Mouse (Mus musculus): ENCODE results near the gene Brca1.
A peak's percentile ranks its signal among the peaks of the same experiment; 100 is the strongest.
"Not testable (repeated sequence)": the region's sequence is repeated elsewhere in the genome, so short reads cannot be mapped to it uniquely, and the experiment has no call there.

Brca1 gene

DNA sequence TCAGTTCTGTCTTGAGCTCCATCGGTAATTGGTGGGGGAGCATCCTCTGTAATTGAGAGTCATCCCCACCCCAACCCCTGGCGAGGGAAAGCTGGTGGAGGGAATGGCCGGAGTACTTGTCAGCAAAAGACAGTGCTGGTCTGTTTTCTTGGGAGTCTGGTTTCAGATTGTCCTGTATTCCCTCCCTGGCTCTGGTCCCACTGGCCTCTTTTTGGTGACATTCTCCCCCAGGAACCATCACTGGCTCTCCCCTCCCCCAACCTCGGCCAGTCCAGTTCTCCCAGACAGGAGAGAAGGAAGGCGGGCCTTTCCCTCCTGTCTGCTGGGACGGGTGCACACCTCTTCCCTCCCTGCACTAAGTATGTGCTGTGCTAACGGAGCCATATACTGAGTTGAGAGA, 79.4 kb downstream of the Brca1 start:
- no peak for DNase-seq (ENCODE audit: low read depth in 1 of 2, low spot score in 2 of 2)

DNA sequence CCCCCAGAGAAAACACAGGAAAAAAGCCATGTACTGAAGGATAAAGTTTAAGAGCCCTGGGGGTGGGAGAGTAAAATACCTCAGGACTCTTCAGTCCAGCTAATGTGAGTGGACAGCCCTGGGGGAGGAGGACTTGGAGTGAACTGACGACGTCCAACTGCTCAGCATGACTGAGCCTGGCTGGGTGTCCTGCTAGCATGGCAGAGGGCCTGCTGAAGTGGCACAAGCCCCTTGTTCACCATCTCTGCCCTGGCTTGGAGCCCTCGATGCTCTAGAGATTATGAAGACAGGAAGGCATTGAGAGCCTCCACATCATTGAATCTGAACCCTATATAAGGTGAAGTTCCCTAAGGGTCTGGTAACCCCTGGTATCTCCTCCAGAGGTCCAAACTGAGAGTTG, 79.8 kb downstream of the Brca1 start:
- DNase-seq (ENCODE audit: low read depth in 1 of 2, low spot score in 2 of 2), result no peak

DNA sequence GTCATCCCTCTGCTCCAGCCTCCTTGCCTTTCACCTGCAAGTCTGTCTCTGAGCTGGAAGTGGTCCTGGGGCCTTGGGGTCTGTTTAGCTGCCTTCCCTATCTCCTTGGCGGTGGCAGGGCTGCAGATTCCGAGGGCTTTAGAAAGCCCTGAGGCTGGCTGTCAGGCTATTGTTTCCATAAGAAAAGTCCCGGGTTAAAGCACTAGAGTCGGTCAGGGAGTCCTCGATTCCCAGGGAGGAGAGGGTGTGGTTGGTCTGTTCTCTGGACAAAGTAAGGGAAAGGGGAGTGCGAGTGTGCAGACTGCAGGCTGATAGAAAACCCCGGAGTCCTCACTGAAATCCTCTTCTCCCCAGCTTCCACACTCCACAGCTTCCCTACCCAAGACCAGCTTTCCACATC, 81.5 kb downstream of the Brca1 start:
- DNase-seq (ENCODE audit: low read depth in 1 of 2, low spot score in 2 of 2), result no peak

DNA sequence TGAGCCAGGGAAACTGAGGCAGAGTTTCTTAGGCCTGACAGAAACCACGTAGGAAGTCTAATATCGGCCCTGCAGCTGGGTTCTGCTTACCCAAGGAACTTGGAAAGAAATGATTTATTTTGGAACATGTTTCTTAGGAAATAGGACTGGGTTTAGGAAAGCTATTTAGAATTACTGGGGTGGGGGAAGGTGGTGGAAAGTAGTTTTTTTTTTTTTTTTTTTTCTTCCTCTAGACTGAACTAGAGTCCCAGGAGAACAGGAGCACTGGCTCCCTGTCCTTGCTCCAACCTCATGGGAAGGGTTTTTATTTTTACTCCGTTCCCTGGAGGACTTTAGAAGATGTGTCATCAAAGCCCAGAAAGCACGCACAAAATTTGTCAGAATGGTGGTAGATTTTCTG, 82.6 kb downstream of the Brca1 start:
- no peak for DNase-seq (ENCODE audit: low read depth in 1 of 2, low spot score in 2 of 2)

DNA sequence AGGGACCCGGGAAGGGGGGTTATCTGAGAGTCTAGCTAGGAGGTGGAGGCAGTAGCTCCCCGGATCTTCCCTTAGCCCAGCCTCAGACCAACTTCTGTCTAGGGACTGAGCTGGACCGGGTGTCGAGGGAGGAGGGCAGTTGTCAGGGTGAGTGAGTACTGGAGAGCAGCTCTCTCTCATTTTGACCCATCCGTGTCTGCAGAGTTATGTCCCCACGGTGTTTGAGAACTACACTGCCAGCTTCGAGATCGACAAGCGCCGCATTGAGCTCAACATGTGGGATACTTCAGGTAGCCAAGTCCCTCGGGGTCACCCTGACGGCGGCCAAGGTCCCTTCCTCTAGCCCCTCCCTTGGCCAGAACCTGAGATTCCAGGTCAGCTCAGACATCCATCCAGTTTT, 83.0 kb downstream of the Brca1 start:
- DNase-seq (ENCODE audit: low read depth in 1 of 2, low spot score in 2 of 2), result no peak

DNA sequence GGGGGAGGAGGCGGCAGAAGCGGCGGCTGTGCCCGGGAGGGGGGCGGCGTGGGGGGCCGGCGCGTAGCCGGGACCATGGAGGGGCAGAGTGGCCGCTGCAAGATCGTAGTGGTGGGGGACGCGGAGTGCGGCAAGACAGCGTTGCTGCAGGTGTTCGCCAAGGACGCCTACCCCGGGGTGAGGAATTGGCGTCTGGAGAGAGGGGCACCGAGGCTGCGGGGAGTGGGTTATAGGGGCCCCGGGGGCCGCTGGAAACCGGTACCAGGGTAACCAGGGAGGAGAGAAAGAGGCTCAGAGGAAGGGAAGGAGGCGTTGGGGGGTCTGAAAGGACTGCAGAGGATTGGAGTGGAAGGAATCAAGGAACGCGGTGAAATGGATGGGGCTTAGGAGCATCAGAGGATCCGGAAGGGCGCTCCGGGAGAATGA, 83.5 kb downstream of the Brca1 start:
- no peak for DNase-seq (ENCODE audit: low read depth in 1 of 2, low spot score in 2 of 2)

DNA sequence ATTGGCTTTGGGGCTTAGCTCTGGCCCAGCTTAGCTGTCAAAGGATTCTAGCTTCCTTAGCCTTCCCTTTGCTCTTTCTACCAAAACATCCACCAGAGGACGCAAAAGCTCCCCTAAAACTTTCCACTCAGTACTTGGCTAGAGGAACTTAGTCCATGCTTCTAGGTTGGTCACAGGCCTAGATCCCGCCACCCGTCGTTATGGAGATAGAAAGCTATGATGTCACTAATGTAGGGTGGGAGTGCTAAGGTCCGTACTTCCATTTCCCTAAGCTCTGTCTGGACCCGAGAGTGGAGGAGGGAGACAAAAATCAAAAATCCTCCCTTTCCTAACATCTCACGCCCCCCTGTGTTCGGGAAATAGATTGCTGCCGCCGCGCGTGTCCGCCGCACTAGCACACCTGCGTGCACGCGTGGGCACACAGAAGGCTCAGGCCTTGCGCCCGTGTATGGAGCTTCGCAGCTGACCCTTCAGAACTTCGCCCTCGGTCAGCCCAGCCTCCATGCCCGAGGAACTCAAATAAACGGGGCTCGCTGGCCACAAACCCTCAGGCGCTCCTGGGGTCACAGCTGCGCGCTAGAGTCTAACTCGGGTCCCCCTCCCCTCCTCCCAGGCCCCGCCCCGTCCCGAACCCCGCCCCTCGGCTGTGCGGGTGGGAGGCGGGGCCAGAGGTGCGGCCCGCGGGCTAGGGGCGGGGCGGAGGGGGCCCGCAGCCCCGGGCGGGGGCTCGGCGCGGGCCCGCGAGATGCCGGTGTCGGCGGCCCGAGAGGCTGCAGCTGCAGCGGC, 84.1 kb downstream of the Brca1 start:
- peak; percentile 38 to 40 for DNase-seq (ENCODE audit: low read depth in 1 of 2, low spot score in 2 of 2)

DNA sequence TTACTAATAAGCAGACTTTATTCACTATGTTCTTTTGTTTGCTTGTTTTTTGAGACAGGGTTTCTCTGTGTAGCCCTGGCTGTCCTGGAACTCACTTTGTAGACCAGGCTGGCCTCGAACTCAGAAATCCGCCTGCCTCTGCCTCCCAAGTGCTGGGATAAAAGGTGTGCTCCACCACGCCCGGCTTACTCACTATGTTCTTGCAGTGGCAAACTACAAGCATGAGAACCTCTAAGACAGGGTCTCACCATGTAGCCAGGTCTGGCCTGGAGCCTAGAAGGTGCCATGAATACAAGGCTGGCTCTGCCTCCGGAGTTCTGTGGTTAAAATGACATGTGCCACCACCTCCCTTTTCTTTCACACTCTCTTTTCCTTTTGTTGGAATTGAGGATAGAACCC, 85.2 kb downstream of the Brca1 start:
- DNase-seq (ENCODE audit: low read depth in 1 of 2, low spot score in 2 of 2), result not testable (repeated sequence)

DNA sequence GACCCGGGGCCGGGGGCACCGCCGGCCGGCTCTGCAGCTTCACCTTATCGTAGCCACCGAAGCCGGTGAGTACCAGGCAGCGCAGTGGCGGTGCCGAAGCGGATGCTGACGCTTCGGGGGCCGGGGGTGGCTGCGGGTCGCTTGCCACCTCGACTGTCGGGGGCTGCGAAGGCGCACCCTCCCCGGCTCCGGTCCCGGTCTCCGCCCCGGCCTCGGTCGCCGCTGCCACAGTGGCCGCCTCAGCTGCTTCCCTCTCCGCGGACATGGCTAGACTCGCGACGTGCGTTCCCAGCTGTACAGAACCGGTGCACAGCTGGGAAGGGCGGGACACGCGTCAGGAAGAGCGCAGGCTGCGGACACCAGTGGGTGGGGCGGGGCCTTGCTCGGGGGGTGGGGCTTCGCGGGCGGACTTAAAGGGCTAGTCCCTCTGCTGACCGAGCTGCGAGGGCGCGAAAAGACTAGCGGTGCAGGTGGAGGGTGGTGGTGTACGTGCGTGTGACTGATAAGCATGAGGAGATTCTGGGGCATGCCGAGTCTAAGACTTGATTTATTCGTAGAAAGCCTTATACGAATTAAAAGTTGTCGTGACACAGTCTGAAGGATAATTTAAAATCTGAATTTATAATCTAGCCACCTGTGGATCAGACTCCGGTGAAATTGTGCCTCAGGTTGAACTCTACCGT, 85.7 kb downstream of the Brca1 start, which contains the start of gene Vat1:
Gene Vat1 (minus strand): TSS at position 362 of the 683 bp plus-strand sequence.
- DNase-seq (ENCODE audit: low read depth in 1 of 2, low spot score in 2 of 2), result peak in 1 of 2 experiments; percentile 34

DNA sequence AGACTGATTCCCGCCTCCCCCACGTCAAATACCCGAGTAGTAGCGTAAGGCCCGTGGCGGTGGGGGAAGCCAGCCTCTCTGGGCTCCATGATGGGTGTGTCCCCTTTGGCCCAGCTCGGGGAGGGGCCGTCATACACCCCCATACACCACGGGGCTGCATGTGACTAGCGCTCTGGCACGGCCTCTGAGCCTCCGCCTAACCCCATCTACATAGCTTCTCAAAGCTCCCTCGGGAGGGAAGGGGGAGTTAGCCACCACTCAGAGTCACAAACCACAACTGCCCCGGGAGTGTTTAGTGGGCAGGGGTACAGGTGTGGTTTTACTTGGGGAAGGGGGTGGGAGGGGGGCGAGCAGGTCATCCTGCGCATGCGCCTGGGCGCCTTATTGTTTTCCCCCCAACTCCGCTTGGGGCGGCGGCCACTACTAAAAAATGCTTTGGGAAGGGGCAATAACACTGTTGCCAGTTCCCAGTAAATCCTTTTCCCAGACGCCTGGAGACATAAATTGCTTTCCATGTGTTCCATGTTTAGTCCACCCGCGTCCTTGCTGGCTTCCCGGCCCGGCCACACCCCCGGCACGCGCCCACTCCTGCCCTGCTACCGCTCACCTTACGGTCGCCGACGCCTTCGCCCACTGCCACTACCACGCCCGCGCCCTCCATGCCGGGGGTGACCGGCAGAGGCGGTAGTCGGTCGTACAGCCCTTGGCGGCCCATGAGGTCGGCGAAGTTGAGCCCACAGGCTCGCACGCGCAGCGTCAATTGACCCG, 86.5 kb downstream of the Brca1 start:
- DNase-seq (ENCODE audit: low read depth in 1 of 2, low spot score in 2 of 2), result peak in 1 of 2 experiments; percentile 63

DNA sequence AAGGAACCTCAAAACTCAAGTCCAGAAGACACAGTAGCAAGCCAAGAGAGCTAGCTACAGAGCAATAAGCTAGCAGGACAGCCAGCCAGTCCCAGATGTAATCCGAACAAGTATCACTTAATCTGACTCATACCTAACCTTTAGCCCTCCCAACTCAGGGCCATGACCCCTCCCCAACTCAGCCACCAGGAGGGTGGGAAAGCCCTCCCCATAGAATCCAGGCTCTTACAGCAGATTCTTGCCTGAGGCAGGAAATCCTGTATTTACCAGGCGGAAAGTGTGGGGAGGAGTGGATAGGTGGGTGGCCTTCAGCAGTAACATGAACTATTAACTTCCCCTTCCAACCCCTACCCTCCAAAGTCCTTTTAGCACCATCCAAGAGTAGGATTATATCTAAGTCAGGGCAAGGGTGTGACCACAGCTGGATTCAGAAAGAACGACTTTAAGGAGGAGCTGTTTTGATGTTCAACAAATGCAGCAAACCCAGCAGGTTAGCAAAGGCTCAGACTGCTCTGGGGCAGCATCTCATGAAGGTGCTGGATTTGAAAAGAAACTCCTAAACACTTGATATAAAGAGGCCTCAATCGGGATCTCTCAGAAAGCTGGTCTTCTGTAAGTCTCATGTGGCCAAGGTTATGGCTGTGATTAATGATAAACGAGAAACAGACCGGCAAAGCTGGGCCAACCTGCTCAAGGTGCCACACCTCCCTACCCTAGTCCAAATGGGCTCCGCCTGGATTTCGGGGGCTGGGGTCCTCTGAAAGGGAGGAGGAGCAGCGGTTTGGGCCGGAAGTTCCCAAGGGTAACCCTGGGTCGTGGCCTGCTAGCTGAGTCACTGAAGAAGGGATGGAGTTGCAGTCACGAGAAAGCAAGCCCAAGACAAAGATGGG, 87.3 kb downstream of the Brca1 start, which contains the start of gene Rnd2:
Gene Rnd2 (plus strand): TSS at position 789 of the 890 bp plus-strand sequence.
- DNase-seq (ENCODE audit: low read depth in 1 of 2, low spot score in 2 of 2), result no peak

DNA sequence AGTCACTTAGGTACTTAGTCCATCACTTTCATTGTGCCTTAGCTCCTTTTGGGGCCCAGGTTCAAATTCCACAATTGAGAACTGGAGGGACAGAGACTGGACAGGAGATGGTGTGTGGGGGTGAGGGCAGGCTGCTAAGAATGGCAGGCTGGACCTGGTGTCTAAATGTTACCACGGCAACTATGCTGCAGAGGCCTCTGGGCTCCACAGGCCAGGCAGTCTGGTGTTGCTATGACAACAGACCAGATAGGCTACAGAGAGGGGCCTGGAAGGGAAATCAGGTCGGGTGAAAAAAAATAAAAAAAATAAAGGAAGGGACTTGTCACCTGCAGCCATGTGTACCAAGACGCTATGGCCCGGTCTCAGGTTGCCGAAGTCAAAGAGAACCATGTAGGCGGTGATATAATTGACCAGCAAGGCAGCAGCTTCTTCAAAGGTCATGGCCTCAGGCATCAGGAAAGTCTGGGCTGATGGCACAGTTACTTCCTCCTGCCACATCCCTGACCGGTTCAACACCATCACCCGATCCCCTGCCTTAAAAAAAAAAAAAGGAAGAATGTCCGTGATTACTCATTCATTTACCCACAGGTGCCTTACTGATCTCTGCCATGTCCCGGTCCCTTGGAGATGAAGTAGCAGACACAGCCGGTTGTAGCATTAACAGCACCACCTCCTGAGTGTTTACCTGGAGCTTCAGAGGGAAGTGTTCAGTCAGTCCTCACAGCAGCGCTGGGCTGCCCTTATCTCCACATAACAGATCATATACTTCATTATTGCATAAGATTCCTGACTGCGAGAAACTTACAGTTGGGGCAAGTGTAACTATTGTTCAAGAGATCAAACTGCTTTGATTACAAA, 88.9 kb downstream of the Brca1 start:
- peak in 1 of 2 experiments; percentile 19 for DNase-seq (ENCODE audit: low read depth in 1 of 2, low spot score in 2 of 2)

DNA sequence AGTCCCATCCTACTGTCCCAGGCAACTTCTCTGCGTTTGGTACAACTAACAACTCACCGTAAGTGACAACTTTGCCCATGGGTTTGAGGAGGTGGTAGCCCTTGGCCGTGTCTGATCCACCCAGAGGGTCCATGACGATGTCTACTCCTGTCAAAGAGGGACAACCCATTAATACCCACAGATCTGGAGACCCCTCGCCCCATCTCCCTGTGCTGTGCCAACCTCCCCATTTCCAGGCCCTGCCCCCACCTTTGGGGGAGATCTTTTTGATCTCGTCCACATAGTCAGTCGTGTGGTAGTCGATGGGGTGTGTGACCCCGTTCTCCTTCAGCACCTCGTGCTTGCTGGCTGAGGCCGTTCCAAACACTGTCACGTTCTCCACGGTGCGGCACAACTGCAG, 89.6 kb downstream of the Brca1 start:
- DNase-seq (ENCODE audit: low read depth in 1 of 2, low spot score in 2 of 2), result no peak

DNA sequence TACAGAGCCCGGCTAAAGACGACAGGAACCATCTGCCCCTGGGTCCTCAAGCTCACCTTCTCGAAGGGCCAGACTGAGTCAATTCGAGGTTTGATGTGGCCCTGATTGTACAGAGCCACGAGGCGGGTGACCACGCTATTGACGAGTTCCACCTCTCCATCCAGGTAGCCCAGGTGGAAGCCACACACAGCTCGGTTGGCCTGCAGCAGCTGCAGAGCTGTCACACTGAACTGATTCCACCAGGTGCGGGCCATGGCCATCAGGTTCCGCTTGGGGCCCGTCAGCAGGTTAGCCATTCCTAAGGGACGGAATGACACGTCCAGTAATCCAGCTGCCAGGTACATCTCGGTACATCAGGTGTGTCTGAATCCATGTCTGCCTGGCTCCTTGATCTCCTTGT, 91.4 kb downstream of the Brca1 start:
- no peak for DNase-seq (ENCODE audit: low read depth in 1 of 2, low spot score in 2 of 2)

DNA sequence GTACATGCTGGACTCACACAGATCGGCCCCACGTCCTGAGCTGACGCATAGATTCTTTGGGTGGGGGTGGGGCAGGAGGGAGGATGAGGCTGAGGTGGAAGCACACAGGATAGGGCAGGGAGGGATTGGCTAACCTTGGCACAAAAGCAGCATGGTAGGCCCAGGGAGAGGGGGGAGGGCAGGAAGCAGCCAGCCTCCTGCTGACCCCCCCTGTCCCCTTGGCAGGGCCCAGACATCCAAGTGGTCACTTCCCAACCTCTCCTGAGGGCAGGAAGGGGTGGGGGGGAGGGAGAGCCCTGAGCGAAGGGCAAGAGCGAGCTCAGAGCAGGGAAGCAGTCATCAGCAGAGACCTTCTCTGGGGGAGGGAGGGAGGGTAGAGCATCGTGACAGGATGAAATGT, 92.0 kb downstream of the Brca1 start:
- no peak for DNase-seq (ENCODE audit: low read depth in 1 of 2, low spot score in 2 of 2)

DNA sequence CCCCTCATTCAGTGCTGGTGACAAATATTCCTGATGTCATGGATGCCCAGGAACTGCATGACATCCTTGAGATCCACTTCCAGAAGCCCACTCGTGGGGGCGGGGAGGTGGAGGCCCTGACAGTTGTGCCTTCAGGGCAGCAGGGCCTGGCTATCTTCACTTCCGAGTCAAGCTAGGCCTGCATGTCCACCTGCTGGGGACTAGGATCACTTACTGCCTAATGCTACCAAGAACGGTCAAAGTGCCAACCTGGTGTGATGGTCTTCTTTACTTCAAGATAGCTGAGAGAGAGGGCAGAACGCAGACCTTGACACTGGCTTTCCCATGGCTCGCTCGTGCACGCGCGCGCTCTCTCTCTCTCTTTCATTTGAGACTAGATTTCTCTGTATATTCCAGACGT, 93.5 kb downstream of the Brca1 start:
- no peak for DNase-seq (ENCODE audit: low read depth in 1 of 2, low spot score in 2 of 2)

DNA sequence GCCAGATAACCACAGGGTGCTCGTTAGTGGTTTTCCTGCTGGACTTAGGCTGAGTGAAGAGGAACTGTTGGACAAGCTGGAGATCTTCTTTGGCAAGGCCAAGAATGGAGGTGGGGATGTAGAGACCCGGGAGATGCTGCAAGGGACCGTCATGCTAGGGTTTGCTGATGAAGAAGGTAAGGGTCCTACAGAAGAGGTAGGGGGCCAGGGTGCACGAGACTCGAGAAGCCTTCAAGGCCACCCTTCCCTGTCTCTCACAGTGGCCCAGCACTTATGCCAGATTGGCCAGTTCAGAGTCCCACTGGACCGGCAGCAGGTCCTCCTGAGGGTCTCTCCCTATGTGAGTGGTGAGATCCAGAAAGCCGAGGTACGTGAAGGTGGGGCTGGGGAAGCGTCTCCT, 94.1 kb downstream of the Brca1 start:
- no peak for DNase-seq (ENCODE audit: low read depth in 1 of 2, low spot score in 2 of 2)

DNA sequence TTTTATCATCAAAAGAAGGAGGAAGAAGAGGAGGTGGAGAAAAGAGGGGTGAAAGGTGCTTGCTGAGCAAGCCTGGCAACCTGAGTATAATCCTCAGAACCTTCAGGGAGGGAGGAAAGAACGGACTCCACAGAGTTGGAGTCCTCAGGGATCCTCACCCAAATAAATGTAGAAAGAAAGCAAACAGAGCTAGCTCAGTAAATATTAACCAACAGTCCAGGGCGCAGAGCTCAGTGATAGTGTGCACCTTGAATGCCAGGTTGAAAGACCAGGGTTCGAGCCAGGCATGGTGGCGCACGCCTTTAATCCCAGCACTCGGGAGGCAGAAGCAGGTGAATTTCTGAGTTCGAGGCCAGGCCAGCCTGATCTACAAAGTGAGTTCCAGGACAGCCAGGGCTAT, 96.1 kb downstream of the Brca1 start:
- no peak for DNase-seq (ENCODE audit: low read depth in 1 of 2, low spot score in 2 of 2)

DNA sequence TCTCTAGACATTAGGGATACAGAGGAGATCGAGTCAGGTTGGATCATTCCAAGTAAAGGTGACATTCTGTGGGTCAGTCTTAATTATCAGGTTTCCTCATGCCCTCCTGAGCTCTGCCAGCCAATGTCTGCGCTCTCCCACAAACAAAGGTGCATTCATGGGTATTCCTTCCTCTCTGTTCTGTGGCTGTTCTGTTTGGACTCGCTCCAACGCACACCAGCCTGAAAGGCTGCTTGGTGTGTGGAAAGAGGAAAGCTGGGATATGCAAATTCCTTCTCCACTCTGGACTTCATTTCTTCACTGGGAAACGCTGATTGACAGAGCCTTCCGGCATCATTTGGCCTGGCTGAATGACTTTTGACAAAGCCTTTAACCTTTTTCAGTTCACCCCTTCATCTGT, 97.1 kb downstream of the Brca1 start:
- DNase-seq (ENCODE audit: low read depth in 1 of 2, low spot score in 2 of 2), result no peak

All from monocyte, adult 2 months (primary cell).